Mouse (Mus musculus): Measurements from ENCODE around the gene Diras2. TPM values are rescaled to one million over a fixed set of nuclear protein-coding genes. Genes with fewer than 3 reads are reported as not detected.
"Not testable (repeated sequence)": the region's sequence is repeated elsewhere in the genome, so short reads cannot be mapped to it uniquely, and the experiment has no call there.

Gene Diras2
- polyA plus RNA-seq, 1 experiment from 2014 or later = 1.5 TPM

DNA sequence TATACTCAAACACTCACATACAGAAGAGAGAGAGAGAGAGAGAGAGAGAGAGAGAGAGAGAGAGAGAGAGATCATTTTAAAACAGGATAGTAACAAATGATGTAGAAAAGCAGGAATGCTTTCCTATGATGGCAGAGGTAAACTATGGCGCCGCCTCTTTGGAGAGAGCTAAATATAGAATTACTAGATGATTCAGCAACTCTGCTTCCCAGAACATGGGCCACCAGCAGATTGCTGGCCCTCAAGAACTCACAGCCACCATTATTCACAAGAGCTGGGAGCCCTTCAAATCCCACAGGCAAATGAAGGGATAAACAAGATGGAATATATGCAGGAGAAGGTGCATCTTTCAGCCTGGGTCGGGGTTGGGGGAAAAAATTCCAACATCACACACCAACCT lies 15.0 kb downstream of the Diras2 start:
- Histone ChIP-seq H3K27ac (ENCODE audit: low read depth, low read length) (no peak overlapping the region), H3K4me1 (ENCODE audit: control insufficient read depth, insufficient read depth, low read length) (no peaks in the 10 kb centered on the region), H3K4me3 (ENCODE audit: low read depth, low read length) (no peak overlapping the region), H3K27me3 (replicated peaks; ENCODE audit: control insufficient read depth, insufficient read depth, low read length) (no peaks in the 10 kb centered on the region), H3K4me2 (ENCODE audit: low read length) (no peak overlapping the region), H3K9me3 (replicated peaks; ENCODE audit: control insufficient read depth, low read length) (no peaks in the 10 kb centered on the region), H3K9ac (ENCODE audit: low read length) (no peak overlapping the region), H3K36me3 (ENCODE audit: control insufficient read depth, insufficient read depth, low read length) (no peaks in the 10 kb centered on the region)
- 89% methylated on average over 3 of the region's 3 CpGs for WGBS
- no peak for ATAC-seq
- no peak for DNase-seq (ENCODE audit: low spot score)

DNA sequence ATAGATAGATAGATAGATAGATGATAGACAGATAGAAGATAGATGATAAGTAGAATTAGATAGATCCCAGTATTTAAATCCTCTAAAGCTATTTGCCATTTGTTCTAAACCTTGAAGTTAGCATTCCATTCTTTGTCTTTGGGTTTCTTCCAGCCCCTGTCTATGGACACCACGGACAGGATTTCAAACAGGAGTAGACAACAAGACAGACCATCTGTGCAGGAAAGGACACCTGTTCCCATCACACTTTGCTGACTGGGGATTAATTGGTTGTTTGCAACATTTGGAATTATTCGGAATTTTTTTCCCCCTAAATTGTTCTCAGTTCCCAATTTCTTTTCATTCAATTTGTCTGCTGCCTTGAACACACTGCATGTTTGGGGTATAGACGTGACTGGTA lies 17.5 kb downstream of the Diras2 start:
- 54% methylated on average over 3 of the region's 3 CpGs for WGBS
- DNase-seq (ENCODE audit: low spot score) (no peak), ATAC-seq (no peak)
- Histone ChIP-seq H3K4me1 (ENCODE audit: control insufficient read depth, insufficient read depth, low read length) (no peaks in the 10 kb centered on the region), H3K9ac (ENCODE audit: low read length) (no peak overlapping the region), H3K27ac (ENCODE audit: low read depth, low read length) (no peak overlapping the region), H3K27me3 (replicated peaks; ENCODE audit: control insufficient read depth, insufficient read depth, low read length) (no peaks in the 10 kb centered on the region), H3K4me2 (ENCODE audit: low read length) (no peak overlapping the region), H3K36me3 (ENCODE audit: control insufficient read depth, insufficient read depth, low read length) (no peaks in the 10 kb centered on the region), H3K9me3 (replicated peaks; ENCODE audit: control insufficient read depth, low read length) (no peaks in the 10 kb centered on the region), H3K4me3 (ENCODE audit: low read depth, low read length) (no peak overlapping the region)

- Histone ChIP-seq H3K4me2 (ENCODE audit: low read length) (no peak overlapping the region), H3K9ac (ENCODE audit: low read length) (no peak overlapping the region), H3K27me3 (replicated peaks; ENCODE audit: control insufficient read depth, insufficient read depth, low read length) (no peaks in the 10 kb centered on the region), H3K4me1 (ENCODE audit: control insufficient read depth, insufficient read depth, low read length) (no peaks in the 10 kb centered on the region), H3K27ac (ENCODE audit: low read depth, low read length) (no peak overlapping the region), H3K4me3 (ENCODE audit: low read depth, low read length) (no peak overlapping the region), H3K9me3 (replicated peaks; ENCODE audit: control insufficient read depth, low read length) (no peaks in the 10 kb centered on the region), H3K36me3 (ENCODE audit: control insufficient read depth, insufficient read depth, low read length) (no peaks in the 10 kb centered on the region)
- 61% methylated on average over 5 of the region's 5 CpGs for WGBS
- ATAC-seq (no peak), DNase-seq (ENCODE audit: low spot score) (no peak)
These were observed 18.7 kb downstream of the Diras2 start for GRCm38 (mm10) chr13:52512356-52512755.

- H3K9me3 ChIP-seq (replicated peaks; ENCODE audit: control insufficient read depth, low read length) = no peaks in the 10 kb centered on the region
- H3K36me3 ChIP-seq (ENCODE audit: control insufficient read depth, insufficient read depth, low read length) = no peaks in the 10 kb centered on the region
- no peaks in the 10 kb centered on the region for H3K4me1 ChIP-seq (ENCODE audit: control insufficient read depth, insufficient read depth, low read length)
- H3K27ac ChIP-seq (ENCODE audit: low read depth, low read length) = no peak overlapping the region
- DNase-seq (ENCODE audit: low spot score) = peak; percentile 34
- WGBS = 76% methylated on average over 4 of the region's 4 CpGs
- H3K9ac ChIP-seq (ENCODE audit: low read length) = no peak overlapping the region
- no peaks in the 10 kb centered on the region for H3K27me3 ChIP-seq (replicated peaks; ENCODE audit: control insufficient read depth, insufficient read depth, low read length)
- H3K4me3 ChIP-seq (ENCODE audit: low read depth, low read length) = no peak overlapping the region
- no peak for ATAC-seq
- H3K4me2 ChIP-seq (ENCODE audit: low read length) = no peak overlapping the region
These were observed 20.8 kb downstream of the Diras2 start for GRCm38 (mm10) chr13:52510172-52510880.

- Histone ChIP-seq H3K4me2 (ENCODE audit: low read length) (no peak overlapping the region), H3K4me1 (ENCODE audit: control insufficient read depth, insufficient read depth, low read length) (no peaks in the 10 kb centered on the region), H3K27ac (ENCODE audit: low read depth, low read length) (no peak overlapping the region), H3K4me3 (ENCODE audit: low read depth, low read length) (no peak overlapping the region), H3K27me3 (replicated peaks; ENCODE audit: control insufficient read depth, insufficient read depth, low read length) (no peaks in the 10 kb centered on the region), H3K9ac (ENCODE audit: low read length) (no peak overlapping the region), H3K9me3 (replicated peaks; ENCODE audit: control insufficient read depth, low read length) (no peaks in the 10 kb centered on the region), H3K36me3 (ENCODE audit: control insufficient read depth, insufficient read depth, low read length) (no peaks in the 10 kb centered on the region)
- no peak for DNase-seq (ENCODE audit: low spot score)
- 92% methylated on average over 35 of the region's 35 CpGs for WGBS
- ATAC-seq = no peak
These were observed 23.4 kb downstream of the Diras2 start for GRCm38 (mm10) chr13:52507460-52508293.

DNA sequence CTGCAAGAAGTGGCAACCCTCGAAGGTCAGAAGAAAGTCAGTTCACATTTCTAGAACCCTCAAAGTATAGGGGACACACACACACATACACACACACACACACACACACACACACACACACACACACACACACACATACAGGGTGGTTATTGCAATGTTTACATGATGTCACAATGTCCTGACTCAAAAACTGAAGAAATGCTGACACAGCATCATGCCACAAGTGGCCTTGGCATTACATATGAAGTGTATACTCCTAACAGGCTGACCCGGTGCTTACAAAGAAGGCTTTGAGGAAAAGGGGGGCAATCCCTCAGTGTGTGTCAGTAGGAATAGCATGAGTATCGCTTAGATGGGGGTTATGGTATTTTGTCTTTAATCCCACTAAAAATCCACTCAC lies 24.3 kb downstream of the Diras2 start:
- WGBS = 85% methylated on average over 3 of the region's 3 CpGs
- not testable (repeated sequence) for H3K9me3 ChIP-seq (replicated peaks; ENCODE audit: control insufficient read depth, low read length); H3K27ac ChIP-seq (ENCODE audit: low read depth, low read length); ATAC-seq; DNase-seq (ENCODE audit: low spot score); H3K9ac ChIP-seq (ENCODE audit: low read length); H3K4me2 ChIP-seq (ENCODE audit: low read length); H3K4me1 ChIP-seq (ENCODE audit: control insufficient read depth, insufficient read depth, low read length); H3K27me3 ChIP-seq (replicated peaks; ENCODE audit: control insufficient read depth, insufficient read depth, low read length); H3K4me3 ChIP-seq (ENCODE audit: low read depth, low read length); H3K36me3 ChIP-seq (ENCODE audit: control insufficient read depth, insufficient read depth, low read length)

DNA sequence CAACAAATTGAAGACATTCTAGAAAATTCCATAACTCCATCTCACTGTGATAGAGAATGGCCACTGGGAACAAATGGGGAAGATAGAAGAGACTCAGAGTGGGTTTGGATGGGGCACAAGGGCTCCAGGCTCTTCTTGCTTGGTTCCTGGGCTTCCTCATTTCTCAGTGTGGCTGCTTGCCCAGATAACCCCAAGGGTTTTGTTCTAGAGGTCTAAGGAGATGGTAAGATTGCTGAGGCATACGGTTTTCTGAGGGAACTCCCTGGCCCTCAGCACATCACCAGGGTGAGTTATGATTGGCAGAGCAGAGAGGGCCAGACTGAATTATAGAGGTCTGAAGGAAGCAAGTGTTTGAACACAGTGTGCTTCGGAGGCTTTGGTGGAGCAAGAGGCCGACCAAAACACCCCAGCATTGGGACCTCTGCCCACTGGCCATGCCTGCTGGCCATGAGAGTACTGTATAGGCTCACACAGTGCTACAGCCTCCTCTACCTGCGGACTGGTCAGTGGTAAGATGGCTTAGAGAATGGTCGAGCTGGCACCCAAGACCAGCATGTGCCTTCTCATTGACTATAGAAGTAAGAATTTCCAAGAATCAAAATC lies 25.3 kb downstream of the Diras2 start:
- WGBS = 83% methylated on average over 5 of the region's 5 CpGs
- not testable (repeated sequence) for DNase-seq (ENCODE audit: low spot score)

DNA sequence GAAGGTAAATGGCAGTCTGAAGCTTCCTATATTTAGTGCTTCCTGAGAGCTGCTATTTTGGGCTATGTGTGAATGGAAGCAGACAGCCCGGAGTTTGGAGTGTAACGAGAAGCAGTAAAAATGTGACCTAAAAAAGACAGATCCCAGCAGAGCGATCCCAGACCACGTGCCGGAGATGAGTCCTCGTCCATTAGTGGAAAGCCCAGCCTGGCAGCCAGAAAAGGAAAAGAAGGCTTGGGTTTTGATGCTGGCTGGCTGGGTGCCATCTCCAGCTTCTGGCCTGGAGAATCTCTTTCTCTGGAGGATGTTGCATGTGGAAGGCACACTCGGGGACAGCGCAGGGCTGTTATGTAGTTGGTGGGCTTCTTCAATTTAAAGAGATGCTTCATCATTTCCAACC lies 29.4 kb downstream of the Diras2 start:
- H3K4me2 ChIP-seq (ENCODE audit: low read length) = no peak overlapping the region
- no peak for ATAC-seq
- no peak overlapping the region; the same call in 1 of the 2 replicates for H3K27ac ChIP-seq (ENCODE audit: low read depth, low read length)
- H3K4me1 ChIP-seq (ENCODE audit: control insufficient read depth, insufficient read depth, low read length) = peaks cover 4% of the 10 kb centered on the region; the same call in 1 of the 2 replicates
- H3K4me3 ChIP-seq (ENCODE audit: low read depth, low read length) = no peak overlapping the region
- no peaks in the 10 kb centered on the region for H3K36me3 ChIP-seq (ENCODE audit: control insufficient read depth, insufficient read depth, low read length)
- no peak overlapping the region for H3K9ac ChIP-seq (ENCODE audit: low read length)
- peak; percentile 52 for DNase-seq (ENCODE audit: low spot score)
- H3K9me3 ChIP-seq (replicated peaks; ENCODE audit: control insufficient read depth, low read length) = no peaks in the 10 kb centered on the region
- 57% methylated on average over 8 of the region's 8 CpGs for WGBS
- H3K27me3 ChIP-seq (replicated peaks; ENCODE audit: control insufficient read depth, insufficient read depth, low read length) = no peaks in the 10 kb centered on the region

More for the DNA sequence above, 25.3 kb downstream of the Diras2 start:
- H3K27me3 ChIP-seq (replicated peaks; ENCODE audit: control insufficient read depth, insufficient read depth, low read length); H3K4me2 ChIP-seq (ENCODE audit: low read length); H3K9me3 ChIP-seq (replicated peaks; ENCODE audit: control insufficient read depth, low read length); H3K36me3 ChIP-seq (ENCODE audit: control insufficient read depth, insufficient read depth, low read length); H3K4me3 ChIP-seq (ENCODE audit: low read depth, low read length); H3K27ac ChIP-seq (ENCODE audit: low read depth, low read length); ATAC-seq; H3K4me1 ChIP-seq (ENCODE audit: control insufficient read depth, insufficient read depth, low read length); H3K9ac ChIP-seq (ENCODE audit: low read length): not testable (repeated sequence)
